Mouse (Mus musculus) left cerebral cortex, postnatal 10 days (tissue): ENCODE data around the gene Kif18a. TPM values are rescaled to one million over a fixed set of nuclear protein-coding genes. Genes with fewer than 3 reads are reported as not detected.

Experiments used
- DNase-seq, 2 experiments: peaks; one replicate each; pipeline ENCODE4 v3.0.0; 2021 to 2022; ENCODE audit warnings: low spot score in 2 of 2, mixed read lengths in 1 of 2; ENCODE audit errors: extremely low spot score in 1 of 2
- intact Hi-C: fragments of 180-260 bp; cut with DNase I; formaldehyde crosslinking; loops from one replicate; pipeline ENCODE4 v1.15.1; 2025
- total RNA-seq, 2 experiments: library from RNA; stranded (reverse); gene quantifications; 2 replicates each; pipeline ENCODE4 v1.2.3; 2021

The Kif18a gene
- total RNA-seq, 2 experiments from 2014 or later: 1.7 to 2.0 TPM

DNA sequence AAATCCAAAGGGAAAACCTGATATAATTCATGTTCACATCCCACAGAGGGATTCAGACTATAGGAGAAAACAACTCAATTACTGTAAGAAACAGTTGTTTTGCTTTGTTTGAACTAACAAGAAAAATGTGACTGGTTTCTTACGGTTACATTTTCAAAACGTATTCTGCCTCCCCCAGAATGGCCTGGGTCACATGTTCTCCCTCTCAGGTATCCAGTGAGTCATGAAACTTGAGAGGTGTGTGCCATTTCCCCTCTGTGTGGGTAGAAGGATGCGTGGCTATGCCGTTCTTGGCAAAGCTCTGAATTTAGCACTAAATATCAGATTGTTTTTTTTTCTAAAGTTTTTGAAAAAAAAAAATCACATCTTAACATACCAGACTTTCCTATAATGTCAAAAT is 68.2 kb downstream of the Kif18a start:
- DNase-seq: no peak
- intact Hi-C loops: no loop called here

DNA sequence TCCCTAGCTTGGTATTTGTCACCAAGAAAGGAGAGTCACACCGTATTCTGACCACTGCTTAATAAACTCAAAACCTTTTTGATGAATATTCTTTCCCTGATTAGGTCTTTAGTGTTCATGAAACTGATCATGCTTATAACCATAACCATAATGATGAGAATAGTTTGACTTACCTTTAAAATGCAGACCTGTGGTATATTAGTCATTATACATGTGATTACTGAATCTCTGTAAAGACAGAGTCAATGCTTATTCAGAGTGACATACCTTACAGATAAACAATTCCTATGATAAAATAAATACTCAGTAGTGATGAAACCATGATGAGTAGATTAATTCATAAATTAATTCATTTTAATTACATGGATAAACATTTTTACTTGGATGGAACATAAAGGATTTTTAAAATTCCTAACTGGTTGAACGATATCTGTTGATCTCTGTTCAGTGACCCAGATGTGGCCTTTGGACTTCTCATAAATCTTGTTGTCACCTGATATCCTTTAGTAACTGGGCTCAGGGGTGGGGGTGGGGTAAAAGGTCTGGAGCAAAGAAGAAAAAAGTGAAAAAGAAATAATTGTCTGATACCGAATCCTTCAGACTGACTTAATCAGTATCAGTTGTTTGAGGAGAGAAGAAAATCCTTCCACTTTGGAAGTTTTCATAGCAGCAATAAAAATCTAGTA is 78.1 kb downstream of the Kif18a start:
- intact Hi-C loops: no loop called here
- no peak for DNase-seq

DNA sequence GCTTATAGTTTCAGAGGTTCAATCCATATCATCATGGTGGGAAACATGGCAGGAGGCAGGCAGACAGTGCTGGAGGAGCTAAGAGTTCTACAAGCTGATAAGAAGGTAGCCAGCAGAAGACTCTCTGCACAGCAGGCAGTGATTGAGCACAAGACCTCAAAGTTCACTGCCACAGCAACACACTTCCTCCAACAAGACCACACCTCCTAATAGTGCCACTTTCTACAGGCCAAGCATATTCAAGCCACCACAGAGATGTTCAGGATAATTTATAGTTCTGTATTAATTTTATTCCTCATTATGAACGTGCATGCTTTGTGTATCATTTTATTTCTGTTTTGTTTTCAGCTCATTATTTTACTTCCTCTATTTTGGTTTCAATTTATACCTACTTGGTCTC is 85.4 kb downstream of the Kif18a start:
- intact Hi-C loops: no loop called here
- no peak for DNase-seq

- no peak for DNase-seq
- intact Hi-C loops: no loop called here
Measured at GRCm38 (mm10) chr2:109374881-109375280, 94.3 kb downstream of the Kif18a start.

DNA sequence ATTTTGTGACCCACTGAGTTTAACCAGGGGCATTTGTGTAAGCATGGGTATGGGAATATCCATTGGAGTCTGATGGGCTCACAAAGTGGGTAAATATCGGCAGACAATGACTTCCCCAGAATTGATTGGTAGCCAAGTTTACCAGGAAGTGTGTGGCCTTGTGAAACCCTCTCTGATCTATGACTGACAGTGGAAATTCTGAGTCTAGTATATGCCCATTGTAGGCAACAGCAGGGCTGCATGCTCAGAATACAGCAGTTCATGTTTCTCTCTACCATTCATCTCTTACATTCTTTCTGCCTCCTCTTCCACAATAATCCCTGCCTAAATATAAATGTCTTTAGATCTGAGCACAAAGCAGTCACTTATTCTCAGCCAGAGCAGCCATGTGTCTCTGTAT is 103.5 kb downstream of the Kif18a start:
- intact Hi-C loops: no loop called here
- DNase-seq: no peak

- intact Hi-C loops: no loop called here
- DNase-seq: no peak
Measured at GRCm38 (mm10) chr2:109386211-109386610, 105.7 kb downstream of the Kif18a start.

- intact Hi-C loops: no loop called here
- no peak for DNase-seq
Measured at GRCm38 (mm10) chr2:109388733-109389132, 108.2 kb downstream of the Kif18a start.

DNA sequence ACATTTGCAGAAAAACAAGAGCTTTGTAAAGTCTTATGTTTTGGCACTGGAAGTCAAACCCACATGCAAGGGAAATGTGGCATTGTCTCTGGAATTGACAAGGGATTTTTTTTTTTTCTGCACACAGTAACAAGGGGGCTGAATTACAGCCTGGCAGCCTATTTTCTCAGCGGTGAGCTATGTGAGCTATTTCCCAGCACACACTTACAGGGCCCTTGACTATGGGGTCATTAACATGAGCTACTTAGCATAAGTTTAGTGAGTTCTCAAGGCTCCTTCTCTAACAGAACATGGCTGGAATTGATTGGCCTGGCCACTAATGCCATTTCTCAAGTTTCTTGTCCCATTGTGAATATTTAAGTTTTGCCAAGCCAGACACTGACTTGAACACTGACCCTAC is 109.4 kb downstream of the Kif18a start:
- no peak for DNase-seq
- intact Hi-C loops: no loop called here

Other genes with a start within 250 kb of the Kif18a start
- 1 to 10 TPM; 5.9 to 6.5 TPM for gene Mettl15, start within 50 bp of the Kif18a start, total RNA-seq